Mouse (Mus musculus): ENCODE measurements around the gene Lcn12.
A peak's percentile ranks its signal among the peaks of the same experiment; 100 is the strongest.

The Lcn12 gene

GRCm38 (mm10) chr2:25493476-25493961 lies at the start of gene Lcn12:
Gene Lcn12 (minus strand): TSS chr2:25493911.
- DNase-seq = no peak

- DNase-seq = no peak
Observed at GRCm38 (mm10) chr2:25541644-25542367, 48.1 kb upstream of the Lcn12 start.

GRCm38 (mm10) chr2:25540541-25540948 lies 46.8 kb upstream of the Lcn12 start:
- DNase-seq = no peak

- DNase-seq = no peak
Observed at GRCm38 (mm10) chr2:25536531-25536930, 42.8 kb upstream of the Lcn12 start.

- no peak for DNase-seq
Observed at GRCm38 (mm10) chr2:25534866-25535182, 41.1 kb upstream of the Lcn12 start.

- DNase-seq = peak; percentile 9
Observed at GRCm38 (mm10) chr2:25534178-25534865, 40.6 kb upstream of the Lcn12 start.

GRCm38 (mm10) chr2:25533707-25534106 lies 40.0 kb upstream of the Lcn12 start:
- DNase-seq = no peak

- no peak for DNase-seq
Observed at GRCm38 (mm10) chr2:25526510-25527302, 33.0 kb upstream of the Lcn12 start.

GRCm38 (mm10) chr2:25509912-25510311 lies 16.2 kb upstream of the Lcn12 start:
- DNase-seq = no peak

GRCm38 (mm10) chr2:25506964-25507363 lies 13.3 kb upstream of the Lcn12 start:
- no peak for DNase-seq

- no peak for DNase-seq
Observed at GRCm38 (mm10) chr2:25505860-25506259, 12.1 kb upstream of the Lcn12 start.

GRCm38 (mm10) chr2:25505000-25505399 lies 11.3 kb upstream of the Lcn12 start:
- no peak for DNase-seq

- no peak for DNase-seq
Observed at GRCm38 (mm10) chr2:25504538-25504937, 10.8 kb upstream of the Lcn12 start.

GRCm38 (mm10) chr2:25502726-25503125 lies 9.0 kb upstream of the Lcn12 start:
- no peak for DNase-seq

GRCm38 (mm10) chr2:25501593-25502486 lies 8.1 kb upstream of the Lcn12 start, which contains the start of gene C8g:
Gene C8g (minus strand): TSS chr2:25501719.
- DNase-seq = no peak

GRCm38 (mm10) chr2:25500576-25501405 lies 7.1 kb upstream of the Lcn12 start, which contains the start of gene Fbxw5:
Gene Fbxw5 (plus strand): TSS chr2:25500750.
- peak; percentile 81 for DNase-seq

- no peak for DNase-seq
Observed at GRCm38 (mm10) chr2:25500071-25500575, 6.4 kb upstream of the Lcn12 start.

GRCm38 (mm10) chr2:25498622-25499478 lies 5.1 kb upstream of the Lcn12 start:
- DNase-seq = no peak

GRCm38 (mm10) chr2:25497846-25498575 lies 4.3 kb upstream of the Lcn12 start:
- DNase-seq = no peak

Measured in right cerebral cortex, postnatal 25 days (tissue).